In genomic region chr7:133477933-133478332, GRCm38 (mm10) we compare ENCODE assay signal across 11 mouse cellular contexts.
DNase-seq lines count a peak whose midpoint lies in the region; ATAC-seq and TF ChIP-seq lines count a peak whose summit lies in the region.
"Had no signal": no experiment of that assay in that cellular context is flagged by ENCODE, and none has a peak within 500 bp of the region (broad histone marks: within the 10 kb centered on the region; RNA-seq: fewer than 3 reads in every experiment).

No protein-coding gene starts in this region.

- DNase-seq in hindbrain, embryonic 11.5 days (ENCODE audit: low spot score), result peak; percentile 44
- no peak for DNase-seq in hindbrain, embryonic 14.5 days (ENCODE audit: low spot score)
- peak; percentile 30 for DNase-seq in 416B (ENCODE audit: low read depth)
- DNase-seq in ES-CJ7 (ENCODE audit: low read depth, low spot score), result peak; percentile 70
- peak; percentile 54 for DNase-seq in embryo, embryonic 10.5 days (ENCODE audit: low spot score)
- DNase-seq in thymus, adult 2 months, result no peak
- DNase-seq in ovary, postnatal 10 days (ENCODE audit: low spot score), result no peak
- DNase-seq: cerebellum, adult 8-10 months; kidney, postnatal 25 days had no signal

- H3K27ac ChIP-seq in hindbrain, embryonic 11.5 days (ENCODE audit: low read depth, low read length), result no peak overlapping the region
- H3K27ac ChIP-seq in hindbrain, embryonic 14.5 days, result no peak overlapping the region
- H3K27ac ChIP-seq in thymus, adult 2 months (ENCODE audit: control insufficient read depth, insufficient read depth, low read length), result no peak overlapping the region
- H3K27ac ChIP-seq: hindbrain, embryonic 10.5 days; limb, embryonic 15.5 days had no signal

- H3K9me3 ChIP-seq in hindbrain, embryonic 11.5 days (ENCODE audit: control insufficient read depth, low read length), result no peaks in the 10 kb centered on the region
- no peaks in the 10 kb centered on the region for H3K9me3 ChIP-seq in hindbrain, embryonic 14.5 days (ENCODE audit: control insufficient read depth, low read length)
- H3K9me3 ChIP-seq: limb, embryonic 15.5 days had no signal

- TF ChIP-seq CTCF in thymus, adult 2 months (IDR thresholded peaks at IDR 0.05; ENCODE audit: borderline replicate concordance, control insufficient read depth, extremely low read depth, insufficient read depth, low read length, poor library complexity), result no peak

- no peak for TF ChIP-seq POLR2A in thymus, adult 2 months (IDR thresholded peaks at IDR 0.05; ENCODE audit: control insufficient read depth, extremely low read depth, insufficient read depth, low read length, poor library complexity)

- no peak overlapping the region for H3K4me3 ChIP-seq in hindbrain, embryonic 11.5 days (ENCODE audit: low read depth, low read length)
- no peak overlapping the region for H3K4me3 ChIP-seq in hindbrain, embryonic 14.5 days (replicated peaks; ENCODE audit: low read length)
- no peak overlapping the region for H3K4me3 ChIP-seq in thymus, adult 2 months (ENCODE audit: control insufficient read depth, insufficient read depth, low read length)
- H3K4me3 ChIP-seq: hindbrain, embryonic 10.5 days; limb, embryonic 15.5 days had no signal

- H3K9ac ChIP-seq in hindbrain, embryonic 11.5 days (ENCODE audit: low read depth, low read length), result no peak overlapping the region
- no peak overlapping the region for H3K9ac ChIP-seq in hindbrain, embryonic 14.5 days
- H3K9ac ChIP-seq: limb, embryonic 15.5 days had no signal

- H3K4me2 ChIP-seq in hindbrain, embryonic 11.5 days (replicated peaks; ENCODE audit: low read depth, low read length), result no peak overlapping the region
- H3K4me2 ChIP-seq in hindbrain, embryonic 14.5 days (replicated peaks), result no peak overlapping the region
- H3K4me2 ChIP-seq: limb, embryonic 15.5 days had no signal

- no peaks in the 10 kb centered on the region for H3K4me1 ChIP-seq in hindbrain, embryonic 11.5 days (replicated peaks; ENCODE audit: control insufficient read depth, insufficient read depth, low read length)
- H3K4me1 ChIP-seq in hindbrain, embryonic 14.5 days (replicated peaks; ENCODE audit: control insufficient read depth, insufficient read depth, low read length), result no peaks in the 10 kb centered on the region
- H3K4me1 ChIP-seq in thymus, adult 2 months (replicated peaks; ENCODE audit: control insufficient read depth, insufficient read depth, low read length), result no peaks in the 10 kb centered on the region
- H3K4me1 ChIP-seq: limb, embryonic 15.5 days had no signal

- WGBS in hindbrain, embryonic 11.5 days, result 80% methylated on average over 5 of the region's 5 CpGs
- WGBS in hindbrain, embryonic 14.5 days, result 84% methylated on average over 5 of the region's 5 CpGs
- 84% methylated on average over 5 of the region's 5 CpGs for WGBS in thymus, adult 2 months

- H3K36me3 ChIP-seq in hindbrain, embryonic 11.5 days (ENCODE audit: control insufficient read depth, insufficient read depth, low read length), result no peaks in the 10 kb centered on the region
- H3K36me3 ChIP-seq in hindbrain, embryonic 14.5 days (replicated peaks; ENCODE audit: control insufficient read depth, insufficient read depth), result no peaks in the 10 kb centered on the region
- H3K36me3 ChIP-seq in thymus, adult 2 months (ENCODE audit: control insufficient read depth, insufficient read depth, low read length), result no peaks in the 10 kb centered on the region
- H3K36me3 ChIP-seq: hindbrain, embryonic 10.5 days; limb, embryonic 15.5 days had no signal

- no peak for ATAC-seq in hindbrain, embryonic 11.5 days (ENCODE audit: low FRiP score)
- ATAC-seq in hindbrain, embryonic 14.5 days (ENCODE audit: low FRiP score), result no peak

- no peaks in the 10 kb centered on the region for H3K27me3 ChIP-seq in hindbrain, embryonic 11.5 days (ENCODE audit: control insufficient read depth, insufficient read depth, low read length)
- H3K27me3 ChIP-seq in hindbrain, embryonic 14.5 days (ENCODE audit: control insufficient read depth, insufficient read depth, low read length), result no peaks in the 10 kb centered on the region
- H3K27me3 ChIP-seq in thymus, adult 2 months (ENCODE audit: control insufficient read depth, insufficient read depth, low read length), result no peaks in the 10 kb centered on the region
- H3K27me3 ChIP-seq: limb, embryonic 15.5 days had no signal

Comparison
In these comparisons a context has a peak if more than half of its experiments do, and no peak if none do; other contexts are left out.
1. DNase-seq: peak in hindbrain, embryonic 11.5 days (single experiment), 416B (single experiment), ES-CJ7 (single experiment) and embryo, embryonic 10.5 days (single experiment); none in hindbrain, embryonic 14.5 days (single experiment), thymus, adult 2 months (single experiment) and ovary, postnatal 10 days (single experiment).